Mouse (Mus musculus): ENCODE results near the gene Hat1. TPM values are rescaled to one million over a fixed set of nuclear protein-coding genes. Genes with fewer than 3 reads are reported as not detected.

Hat1 gene
- total and polyA plus RNA-seq, 2 experiments from 2014 or later = 20.6 to 30.0 TPM

- H3K4me3 ChIP-seq (ENCODE audit: low read depth, low read length) = no peak overlapping the region
- ATAC-seq (ENCODE audit: low FRiP score) (no peak), DNase-seq (ENCODE audit: low spot score) (no peak)
- WGBS = 76% methylated on average over 8 of the region's 8 CpGs
- H3K4me1 ChIP-seq (ENCODE audit: insufficient read depth, low read length) = no peaks in the 10 kb centered on the region
- no peaks in the 10 kb centered on the region for H3K9me3 ChIP-seq (ENCODE audit: low read length)
- no peak overlapping the region for H3K9ac ChIP-seq (replicated peaks; ENCODE audit: low read length, poor library complexity, severe bottlenecking)
- H3K27ac ChIP-seq (ENCODE audit: low read depth, low read length) = no peak overlapping the region
- H3K4me2 ChIP-seq (ENCODE audit: low read depth, low read length, poor library complexity, severe bottlenecking) = no peak overlapping the region
- no peaks in the 10 kb centered on the region for H3K27me3 ChIP-seq (ENCODE audit: insufficient read depth, low read length)
- no peaks in the 10 kb centered on the region for H3K36me3 ChIP-seq (ENCODE audit: insufficient read depth, low read length)
- TF ChIP-seq CTCF (IDR thresholded peaks at IDR 0.05) = no peak
These were observed 14.2 kb upstream of the Hat1 start for GRCm38 (mm10) chr2:71374275-71375155.

- H3K27me3 ChIP-seq (ENCODE audit: insufficient read depth, low read length) = no peaks in the 10 kb centered on the region
- no peaks in the 10 kb centered on the region for H3K9me3 ChIP-seq (ENCODE audit: low read length)
- no peak overlapping the region for H3K9ac ChIP-seq (replicated peaks; ENCODE audit: low read length, poor library complexity, severe bottlenecking)
- H3K4me2 ChIP-seq (ENCODE audit: low read depth, low read length, poor library complexity, severe bottlenecking) = no peak overlapping the region
- no peak for TF ChIP-seq CTCF (IDR thresholded peaks at IDR 0.05)
- no peak overlapping the region for H3K4me3 ChIP-seq (ENCODE audit: low read depth, low read length)
- no peak for DNase-seq (ENCODE audit: low spot score)
- no peak for ATAC-seq (ENCODE audit: low FRiP score)
- 50% methylated on average over 11 of the region's 11 CpGs for WGBS
- no peak overlapping the region for H3K27ac ChIP-seq (ENCODE audit: low read depth, low read length)
- H3K36me3 ChIP-seq (ENCODE audit: insufficient read depth, low read length) = no peaks in the 10 kb centered on the region
- H3K4me1 ChIP-seq (ENCODE audit: insufficient read depth, low read length) = no peaks in the 10 kb centered on the region
These were observed 12.3 kb upstream of the Hat1 start for GRCm38 (mm10) chr2:71376433-71376906.

GRCm38 (mm10) chr2:71377426-71377825 is 11.3 kb upstream of the Hat1 start:
- Histone ChIP-seq H3K27me3 (ENCODE audit: insufficient read depth, low read length) (no peaks in the 10 kb centered on the region), H3K36me3 (ENCODE audit: insufficient read depth, low read length) (no peaks in the 10 kb centered on the region), H3K27ac (ENCODE audit: low read depth, low read length) (no peak overlapping the region), H3K9me3 (ENCODE audit: low read length) (no peaks in the 10 kb centered on the region), H3K4me3 (ENCODE audit: low read depth, low read length) (no peak overlapping the region), H3K9ac (replicated peaks; ENCODE audit: low read length, poor library complexity, severe bottlenecking) (no peak overlapping the region), H3K4me2 (ENCODE audit: low read depth, low read length, poor library complexity, severe bottlenecking) (no peak overlapping the region), H3K4me1 (ENCODE audit: insufficient read depth, low read length) (no peaks in the 10 kb centered on the region)
- no peak for TF ChIP-seq CTCF (IDR thresholded peaks at IDR 0.05)
- ATAC-seq (ENCODE audit: low FRiP score) (no peak), DNase-seq (ENCODE audit: low spot score) (no peak)
- WGBS = 86% methylated on average over 5 of the region's 5 CpGs

- H3K27ac ChIP-seq (ENCODE audit: low read depth, low read length) = no peak overlapping the region
- no peaks in the 10 kb centered on the region for H3K36me3 ChIP-seq (ENCODE audit: insufficient read depth, low read length)
- H3K9me3 ChIP-seq (ENCODE audit: low read length) = no peaks in the 10 kb centered on the region
- no peak overlapping the region for H3K4me2 ChIP-seq (ENCODE audit: low read depth, low read length, poor library complexity, severe bottlenecking)
- H3K27me3 ChIP-seq (ENCODE audit: insufficient read depth, low read length) = no peaks in the 10 kb centered on the region
- ATAC-seq (ENCODE audit: low FRiP score) (no peak), DNase-seq (ENCODE audit: low spot score) (no peak)
- TF ChIP-seq CTCF (IDR thresholded peaks at IDR 0.05) = no peak
- H3K4me3 ChIP-seq (ENCODE audit: low read depth, low read length) = no peak overlapping the region
- H3K9ac ChIP-seq (replicated peaks; ENCODE audit: low read length, poor library complexity, severe bottlenecking) = no peak overlapping the region
- H3K4me1 ChIP-seq (ENCODE audit: insufficient read depth, low read length) = no peaks in the 10 kb centered on the region
- WGBS = 75% methylated on average over 4 of the region's 4 CpGs
These were observed 6.8 kb upstream of the Hat1 start for GRCm38 (mm10) chr2:71381962-71382361.

- TF ChIP-seq CTCF (IDR thresholded peaks at IDR 0.05) = no peak
- Histone ChIP-seq H3K4me3 (ENCODE audit: low read depth, low read length) (no peak overlapping the region), H3K27ac (ENCODE audit: low read depth, low read length) (no peak overlapping the region), H3K36me3 (ENCODE audit: insufficient read depth, low read length) (no peaks in the 10 kb centered on the region), H3K9ac (replicated peaks; ENCODE audit: low read length, poor library complexity, severe bottlenecking) (no peak overlapping the region), H3K27me3 (ENCODE audit: insufficient read depth, low read length) (no peaks in the 10 kb centered on the region), H3K4me1 (ENCODE audit: insufficient read depth, low read length) (no peaks in the 10 kb centered on the region), H3K4me2 (ENCODE audit: low read depth, low read length, poor library complexity, severe bottlenecking) (no peak overlapping the region), H3K9me3 (ENCODE audit: low read length) (no peaks in the 10 kb centered on the region)
- ATAC-seq (ENCODE audit: low FRiP score) (no peak), DNase-seq (ENCODE audit: low spot score) (no peak)
- WGBS = 49% methylated on average over 11 of the region's 11 CpGs
These were observed 4.9 kb upstream of the Hat1 start for GRCm38 (mm10) chr2:71383890-71384289.

- TF ChIP-seq CTCF (IDR thresholded peaks at IDR 0.05) = no peak
- Histone ChIP-seq H3K9ac (replicated peaks; ENCODE audit: low read length, poor library complexity, severe bottlenecking) (no peak overlapping the region), H3K4me2 (ENCODE audit: low read depth, low read length, poor library complexity, severe bottlenecking) (no peak overlapping the region), H3K9me3 (ENCODE audit: low read length) (no peaks in the 10 kb centered on the region), H3K4me1 (ENCODE audit: insufficient read depth, low read length) (no peaks in the 10 kb centered on the region), H3K27me3 (ENCODE audit: insufficient read depth, low read length) (no peaks in the 10 kb centered on the region), H3K36me3 (ENCODE audit: insufficient read depth, low read length) (no peaks in the 10 kb centered on the region), H3K4me3 (ENCODE audit: low read depth, low read length) (no peak overlapping the region), H3K27ac (ENCODE audit: low read depth, low read length) (no peak overlapping the region)
- ATAC-seq (ENCODE audit: low FRiP score) = no peak
- WGBS = 94% methylated on average over 6 of the region's 6 CpGs
- no peak for DNase-seq (ENCODE audit: low spot score)
These were observed 992 bp upstream of the Hat1 start for GRCm38 (mm10) chr2:71387766-71388165.
